Mouse (Mus musculus) lung, postnatal 0 days (tissue): ENCODE measurements around the gene Nol3.

Experiments used
- CTCF ChIP-seq: IDR thresholded peaks from 2 replicates; pipeline ENCODE4 v1.5.1; 2016; ENCODE audit warnings: antibody characterized with exemption, mild to moderate bottlenecking
- EP300 ChIP-seq: IDR thresholded peaks from 2 replicates; pipeline ENCODE4 v1.6.1; 2016; ENCODE audit warnings: antibody characterized with exemption, mild to moderate bottlenecking, control low read depth

DNA sequence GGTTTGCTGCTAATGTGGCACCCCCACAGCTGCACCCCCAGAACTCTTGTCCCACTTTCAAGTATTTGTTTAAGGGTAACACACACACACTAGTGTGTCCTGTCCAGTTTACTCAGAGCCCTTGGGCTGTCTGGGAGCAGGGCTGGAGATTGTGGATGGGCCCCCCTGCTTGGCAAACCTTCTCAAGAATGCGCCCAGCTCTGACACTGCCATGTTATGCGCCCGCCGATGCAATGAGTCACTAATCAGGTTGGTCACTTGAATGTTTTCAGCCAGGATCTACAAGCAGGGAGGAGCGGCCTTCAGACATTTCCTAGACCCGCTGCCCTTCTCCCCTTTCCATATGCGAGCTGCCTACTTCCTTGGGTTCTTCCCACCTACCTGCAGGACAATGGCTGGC is 16.5 kb downstream of the Nol3 start:
- TF ChIP-seq EP300 (no peak), CTCF (no peak)
